Mouse (Mus musculus) adipocyte (in vitro differentiated cells): ENCODE results near the gene Inppl1.

ENCODE experiments used
- DNase-seq: peaks from one replicate; pipeline ENCODE4 v3.0.0-alpha.2; 2016; ENCODE audit warnings: low spot score

Gene Inppl1

DNA sequence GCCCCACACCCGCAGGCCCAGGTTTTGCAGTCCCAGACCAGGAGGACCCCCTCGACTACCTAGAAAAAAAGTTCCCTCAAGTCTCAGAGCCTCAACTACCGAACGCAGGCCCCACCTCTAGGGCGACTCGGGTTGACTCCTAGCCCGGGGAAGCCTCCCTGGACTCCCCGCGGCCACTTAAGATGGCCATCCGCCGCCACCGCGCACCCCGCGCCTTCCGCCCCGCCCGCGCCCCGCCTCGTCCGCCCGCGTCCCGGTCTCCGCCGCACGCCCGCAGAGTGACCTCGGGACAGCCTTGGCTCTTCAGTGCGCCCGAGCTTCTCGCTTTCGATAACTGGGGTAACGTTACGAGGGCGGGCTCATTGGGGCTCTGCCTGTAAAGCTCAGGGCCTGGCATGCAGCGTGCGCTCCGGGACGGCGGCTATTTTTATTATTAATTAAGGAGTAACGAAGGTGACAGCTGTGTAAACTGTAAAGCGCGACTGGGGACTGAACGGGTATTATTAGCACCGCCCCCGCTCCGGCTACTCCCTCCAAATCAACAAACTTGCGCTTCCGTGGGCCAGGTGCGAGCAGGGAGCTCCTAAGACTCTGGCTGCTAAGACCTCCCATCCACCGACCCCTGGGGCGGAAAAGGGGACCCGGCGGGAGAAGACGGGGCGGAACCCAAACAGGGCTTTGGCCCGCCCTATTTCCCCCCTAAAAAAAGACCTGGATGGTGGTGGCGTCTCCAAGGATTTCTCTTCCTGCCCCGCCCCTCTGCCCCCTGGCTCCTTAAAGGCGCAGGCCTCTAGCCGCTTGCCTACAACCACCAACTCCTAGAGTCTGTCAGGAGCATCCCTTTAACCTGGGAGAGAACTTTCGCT, at the start of gene Inppl1:
Gene Inppl1, minus strand, starts transcription at position 624 of the 866 bp plus-strand sequence.
- DNase-seq: peak; percentile 76

GRCm38 (mm10) chr7:101886274-101886673, 48.2 kb upstream of the Inppl1 start:
- no peak for DNase-seq

DNA sequence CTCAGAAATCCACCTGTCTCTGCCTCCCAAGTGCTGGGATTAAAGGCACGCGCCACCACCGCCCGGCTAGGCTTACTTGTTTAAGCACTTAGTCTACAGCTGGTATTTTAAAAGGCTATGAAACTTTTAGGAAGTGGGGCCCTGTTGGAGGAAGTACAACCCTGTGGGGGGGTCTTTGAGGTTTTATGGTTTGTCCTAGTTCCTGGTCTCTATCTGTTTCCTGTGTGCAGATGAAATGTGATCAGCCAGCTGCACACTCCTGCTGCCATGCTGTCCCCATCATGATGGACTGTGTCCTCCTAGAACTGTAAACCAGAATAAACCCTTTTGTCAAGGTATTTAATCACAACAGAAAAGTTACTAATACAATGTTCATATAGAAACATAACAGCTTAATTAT, 46.1 kb upstream of the Inppl1 start:
- no peak for DNase-seq

GRCm38 (mm10) chr7:101882413-101883154, 44.6 kb upstream of the Inppl1 start:
- no peak for DNase-seq

DNA sequence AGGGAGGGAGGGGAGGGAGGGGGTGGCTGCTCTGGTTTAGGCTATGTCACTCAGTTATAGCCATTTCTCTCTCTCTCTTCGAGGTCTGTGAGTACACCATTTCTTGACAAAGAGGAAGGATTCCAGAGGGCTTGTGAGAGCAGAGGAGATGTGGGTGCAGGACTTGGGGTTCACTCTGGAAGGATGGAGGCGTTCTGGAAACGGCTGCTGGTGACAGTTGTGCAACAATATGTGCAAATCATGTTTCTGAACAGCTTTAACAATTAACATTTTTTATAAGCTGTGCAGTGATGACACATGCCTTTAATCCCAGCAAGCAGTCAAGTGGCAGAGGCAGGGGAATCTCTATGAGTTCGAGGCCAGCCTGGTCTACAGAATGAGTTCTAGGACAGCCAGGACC, 42.8 kb upstream of the Inppl1 start:
- DNase-seq: no peak

GRCm38 (mm10) chr7:101875978-101876377, 37.9 kb upstream of the Inppl1 start:
- DNase-seq: no peak

DNA sequence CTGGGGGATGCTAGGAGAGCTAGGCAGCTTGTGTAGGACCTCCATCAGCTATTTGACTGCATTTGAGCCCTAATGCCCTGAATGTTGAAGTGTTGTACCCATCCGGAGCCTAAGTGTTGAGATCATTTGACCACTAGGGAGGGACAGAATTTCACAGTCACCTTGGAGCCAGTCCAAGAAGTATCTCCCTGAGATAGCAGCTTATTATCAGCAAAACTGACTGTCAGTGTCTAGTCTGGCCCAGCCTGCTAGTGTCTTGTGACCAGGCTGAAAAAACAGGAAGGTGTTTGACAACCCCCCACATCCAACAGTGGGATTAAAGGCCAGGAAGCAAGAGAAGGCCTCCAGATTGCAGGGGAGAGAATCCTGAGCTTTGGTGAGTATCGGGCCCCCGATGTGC, 33.3 kb upstream of the Inppl1 start:
- DNase-seq: no peak

DNA sequence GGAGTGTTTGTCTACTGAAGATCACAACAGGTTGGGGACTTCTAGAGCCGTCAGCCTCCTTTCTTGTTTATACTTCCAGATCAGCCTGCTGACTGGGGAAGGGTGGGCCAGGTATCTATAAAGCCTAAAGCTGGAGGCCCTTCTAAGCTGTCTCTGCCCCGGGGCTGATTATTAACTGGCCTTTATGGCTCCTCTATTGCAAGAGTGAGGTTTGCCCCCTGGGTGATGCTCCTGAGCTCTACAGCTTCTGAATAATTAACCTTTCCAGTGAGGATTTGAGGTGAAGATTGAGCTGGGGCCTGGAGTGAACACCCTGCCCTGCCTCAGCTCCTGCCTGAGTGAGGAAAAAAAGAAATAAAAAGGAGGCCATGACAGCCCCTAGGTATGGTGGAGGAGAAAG, 32.6 kb upstream of the Inppl1 start, which contains the start of gene Folr1:
Gene Folr1, minus strand, starts transcription at position 160 of the 400 bp plus-strand sequence.
- no peak for DNase-seq

DNA sequence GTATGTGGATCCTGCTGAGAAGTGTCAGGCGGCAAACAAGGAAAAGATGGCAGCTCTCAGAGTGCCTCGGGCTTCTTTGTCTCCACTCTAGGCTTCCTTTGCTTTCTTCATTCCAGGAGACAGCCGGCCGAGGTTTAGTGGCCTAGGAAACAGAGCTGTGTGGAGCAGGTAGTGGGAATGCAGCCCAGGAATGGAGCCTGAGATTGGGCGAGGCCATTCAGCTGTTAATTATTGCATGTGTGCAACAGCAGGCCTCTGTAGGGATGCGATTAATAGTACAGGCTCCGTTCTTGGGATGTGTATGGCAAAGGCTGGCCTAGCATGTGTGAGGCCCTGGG, 31.1 kb upstream of the Inppl1 start:
- no peak for DNase-seq

DNA sequence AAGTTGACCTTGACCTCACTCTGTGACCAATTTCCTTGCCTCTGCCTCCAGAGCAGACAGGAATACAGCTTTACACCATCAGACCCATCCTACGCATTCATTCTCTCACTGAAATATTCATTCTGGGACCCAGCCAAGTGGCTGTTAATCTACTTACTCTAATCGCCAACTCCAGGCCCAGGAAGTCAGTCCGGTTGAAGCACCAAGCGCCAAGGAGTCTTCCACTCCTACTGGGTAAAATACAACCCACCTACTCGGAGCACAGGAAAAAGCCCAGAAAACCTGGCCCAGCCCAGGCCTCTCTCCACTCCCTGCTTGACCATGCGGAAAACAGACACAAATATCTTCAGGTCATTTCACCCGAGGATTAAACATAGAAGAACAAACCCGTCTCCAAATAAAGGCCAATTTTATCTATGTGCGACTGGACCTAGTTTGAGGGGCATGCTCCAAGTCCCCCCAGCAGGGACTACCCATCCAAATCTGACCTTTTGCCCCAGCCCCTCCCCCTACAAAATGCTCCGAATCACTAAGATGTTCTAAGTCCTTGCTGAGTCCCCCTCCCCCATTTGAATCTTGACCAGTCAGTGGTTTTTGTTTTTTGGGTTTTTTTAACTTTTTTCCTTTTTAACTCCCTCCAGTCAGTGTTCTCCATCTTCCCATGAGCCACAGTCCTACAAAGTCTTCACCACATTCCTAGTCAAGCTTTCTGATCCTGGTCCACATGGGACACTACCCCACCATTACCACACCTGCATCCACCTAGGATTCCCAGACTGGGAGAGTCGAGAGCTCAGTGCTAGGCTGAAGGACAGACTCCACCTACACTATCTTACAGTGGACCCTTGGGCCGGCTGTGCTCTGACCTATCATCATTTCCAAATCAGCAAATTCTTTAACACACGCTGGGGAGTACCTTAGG, 30.5 kb upstream of the Inppl1 start:
- no peak for DNase-seq

GRCm38 (mm10) chr7:101867482-101867881, 29.5 kb upstream of the Inppl1 start:
- no peak for DNase-seq

DNA sequence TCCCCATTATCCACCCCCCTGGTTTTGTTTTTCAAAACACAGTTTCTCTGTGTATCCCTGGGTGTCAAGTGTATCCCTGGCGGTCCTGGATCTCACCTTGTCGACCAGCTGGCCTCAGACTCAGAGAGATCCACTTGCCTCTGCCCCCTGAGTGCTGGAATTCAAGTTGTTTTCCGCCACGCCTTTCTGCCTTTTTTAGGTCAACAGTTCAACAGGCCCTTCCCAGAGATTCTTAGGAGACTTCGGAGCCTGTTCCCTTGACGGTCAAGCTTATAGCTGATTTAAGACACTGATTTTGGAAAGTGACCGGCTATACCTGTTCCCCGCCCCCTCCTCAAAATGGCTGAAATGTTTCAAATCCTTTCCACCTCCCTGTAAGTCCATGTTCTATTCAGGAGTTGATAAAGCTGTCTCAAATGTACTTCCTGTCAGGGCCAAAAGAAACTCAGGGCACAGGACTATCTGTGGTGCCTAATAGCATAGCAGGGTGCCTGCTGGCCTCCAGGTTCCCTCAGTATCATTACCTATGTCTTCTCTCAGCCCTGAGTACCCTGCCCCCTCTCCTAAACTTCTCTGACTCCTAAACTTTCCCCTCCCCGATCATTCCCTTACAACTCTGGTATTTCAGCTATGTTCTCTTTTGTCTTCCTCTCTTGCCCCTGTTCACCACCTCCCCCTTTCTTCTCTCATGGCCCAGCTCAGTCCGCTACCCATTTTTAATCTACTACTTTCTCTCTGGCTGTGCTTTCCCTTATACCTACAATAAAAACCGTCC, 28.6 kb upstream of the Inppl1 start:
- DNase-seq: no peak

GRCm38 (mm10) chr7:101863415-101863814, 25.4 kb upstream of the Inppl1 start, which contains the start of gene Anapc15:
Anapc15 (plus strand) TSS chr7:101863715.
- DNase-seq: no peak

GRCm38 (mm10) chr7:101862291-101862690, 24.3 kb upstream of the Inppl1 start:
- no peak for DNase-seq

DNA sequence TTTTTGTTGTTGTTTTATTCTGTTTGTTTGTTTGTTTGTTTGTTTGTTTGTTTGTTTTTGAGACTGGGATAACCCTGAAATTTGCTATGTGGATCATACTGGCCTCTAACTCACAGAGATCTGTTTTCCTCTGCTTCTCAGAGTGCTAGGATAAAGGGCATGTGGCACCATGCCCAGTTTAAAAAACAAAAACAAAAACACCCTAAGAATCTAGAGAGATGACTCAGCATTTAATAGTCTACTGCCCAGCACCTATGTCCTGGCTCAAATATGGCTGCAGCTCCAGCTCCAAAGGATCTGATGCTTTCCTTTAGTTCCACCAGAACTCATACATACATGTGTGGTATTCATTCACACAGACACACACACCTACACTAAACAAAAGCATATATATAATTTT, 22.9 kb upstream of the Inppl1 start:
- DNase-seq: peak; percentile 93

- no peak for DNase-seq
Observed at GRCm38 (mm10) chr7:101858362-101858761, 20.3 kb upstream of the Inppl1 start.

GRCm38 (mm10) chr7:101857094-101857493, 19.1 kb upstream of the Inppl1 start, which contains the start of gene Folr2:
Folr2 (minus strand) TSS chr7:101857194.
- no peak for DNase-seq

DNA sequence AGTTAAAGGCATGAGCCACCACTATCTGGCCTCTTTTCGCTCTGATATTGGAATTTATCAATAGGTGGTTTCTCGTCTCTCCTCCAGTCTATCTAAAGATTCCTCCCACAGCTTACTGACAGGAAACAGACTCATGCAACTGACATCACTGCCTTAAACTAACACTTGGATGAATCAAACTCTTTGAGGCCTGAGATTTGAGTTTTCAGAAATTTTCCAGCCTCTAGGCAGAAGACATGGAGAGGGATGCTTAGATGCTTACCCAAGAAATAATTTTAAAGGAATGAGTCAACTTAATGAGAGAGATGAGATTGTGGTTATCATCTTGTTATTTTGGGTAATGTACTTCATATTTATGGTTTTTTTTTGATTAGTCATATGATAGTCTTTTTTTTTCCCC, 15.8 kb upstream of the Inppl1 start:
- no peak for DNase-seq

DNA sequence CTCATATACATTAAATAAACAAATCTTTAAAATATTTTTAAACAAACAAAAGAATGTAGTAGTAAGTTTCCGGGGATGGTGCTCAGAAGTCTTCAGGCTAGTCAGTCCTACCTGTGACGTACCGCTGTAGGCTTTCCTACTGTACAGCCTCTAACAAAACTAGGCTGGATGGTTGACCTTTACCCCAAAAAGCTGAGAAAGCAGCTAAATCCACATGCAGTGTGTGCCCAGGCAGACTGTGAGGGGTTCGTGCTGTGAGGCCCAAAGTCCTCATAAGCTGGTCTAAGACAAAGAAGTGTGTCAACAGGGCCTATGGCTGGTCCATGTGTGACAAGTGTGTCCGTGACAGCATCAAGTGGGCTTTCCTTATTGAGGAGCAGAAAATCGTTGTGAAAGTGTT, 14.8 kb upstream of the Inppl1 start:
- DNase-seq: no peak

DNA sequence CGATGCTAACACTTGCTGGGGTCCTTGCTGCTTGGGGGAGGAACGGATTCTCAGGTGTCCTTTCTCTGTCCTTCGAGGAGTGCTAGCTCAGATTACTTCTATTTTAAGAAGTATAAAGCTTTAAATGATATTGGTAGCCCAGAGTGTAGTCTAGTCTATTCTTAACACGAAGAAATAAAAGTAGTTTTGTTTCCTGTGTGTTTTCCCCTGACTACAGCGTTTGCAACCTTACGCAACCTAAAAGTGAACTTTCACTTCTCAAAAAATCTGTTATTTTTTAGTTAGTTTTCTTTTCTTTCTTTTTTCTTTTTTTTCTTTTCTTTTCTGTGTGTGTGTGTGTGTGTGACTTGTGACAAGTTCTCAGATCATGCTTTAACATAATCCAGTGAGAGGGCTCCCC, 13.7 kb upstream of the Inppl1 start:
- peak; percentile 38 for DNase-seq

GRCm38 (mm10) chr7:101847934-101848333, 9.9 kb upstream of the Inppl1 start:
- no peak for DNase-seq
